Mouse (Mus musculus) forebrain, embryonic 16.5 days (tissue): ENCODE measurements around the gene Rspo1. TPM values are rescaled to one million over a fixed set of nuclear protein-coding genes. Genes with fewer than 3 reads are reported as not detected.

Experiments
- ATAC-seq: fragments of 200-750 bp; cut with Nextera tagmentation; 2 replicates; pipeline ENCODE4 v1.8.0; 2017; ENCODE audit warnings: mild to moderate bottlenecking, moderate library complexity
- H3K27ac ChIP-seq: fragments of 300-500 bp; sonication (generic); 2 replicates; pipeline ENCODE4 v1.5.1; 2014; ENCODE audit warnings: low read length, control low read depth
- H3K27me3 ChIP-seq: fragments of 300-500 bp; sonication (generic); replicated peaks from 2 replicates; pipeline ENCODE4 v1.6.1; 2014; ENCODE audit warnings: low read length; ENCODE audit not compliant: control insufficient read depth, insufficient read depth
- H3K36me3 ChIP-seq: fragments of 300-500 bp; sonication (generic); 2 replicates; pipeline ENCODE4 v1.6.1; 2014; ENCODE audit not compliant: control insufficient read depth, insufficient read depth
- H3K4me1 ChIP-seq: fragments of 300-500 bp; sonication (generic); replicated peaks from 2 replicates; pipeline ENCODE4 v1.6.1; 2014; ENCODE audit warnings: low read length; ENCODE audit not compliant: control insufficient read depth, insufficient read depth
- H3K4me2 ChIP-seq: fragments of 300-500 bp; sonication (generic); 2 replicates; pipeline ENCODE4 v1.6.1; 2014; ENCODE audit warnings: mild to moderate bottlenecking, low read length, control low read depth
- H3K4me3 ChIP-seq: fragments of 300-500 bp; sonication (generic); replicated peaks from 2 replicates; pipeline ENCODE4 v1.5.1; 2014; ENCODE audit warnings: mild to moderate bottlenecking, low read length, control low read depth
- H3K9ac ChIP-seq: fragments of 300-500 bp; sonication (generic); replicated peaks from 2 replicates; pipeline ENCODE4 v1.6.1; 2014; ENCODE audit warnings: low read depth, low read length, control low read depth
- H3K9me3 ChIP-seq: fragments of 300-500 bp; sonication (generic); 2 replicates; pipeline ENCODE4 v1.6.1; 2016; ENCODE audit warnings: low read length; ENCODE audit not compliant: control insufficient read depth
- WGBS: fragments of 180-500 bp; shearing (Covaris S2); extraction: QIAGEN DNeasy Blood & Tissue Kit; methylation state at CpG from one replicate; pipeline ENCODE4 v1.1.7; 2014; 5-methylcytosine and 5-hydroxymethylcytosine counted together
- polyA plus RNA-seq: library from polyadenylated mRNA; unstranded; fragments of >200 nt; fragmentation: Nextera tagmentation; extraction: Ambion mirVana; gene quantifications from 2 replicates; pipeline ENCODE4 v1.2.1, GENCODE M21; 2015

Gene Rspo1
- polyA plus RNA-seq, 1 experiment from 2014 or later: 1.1 TPM

DNA sequence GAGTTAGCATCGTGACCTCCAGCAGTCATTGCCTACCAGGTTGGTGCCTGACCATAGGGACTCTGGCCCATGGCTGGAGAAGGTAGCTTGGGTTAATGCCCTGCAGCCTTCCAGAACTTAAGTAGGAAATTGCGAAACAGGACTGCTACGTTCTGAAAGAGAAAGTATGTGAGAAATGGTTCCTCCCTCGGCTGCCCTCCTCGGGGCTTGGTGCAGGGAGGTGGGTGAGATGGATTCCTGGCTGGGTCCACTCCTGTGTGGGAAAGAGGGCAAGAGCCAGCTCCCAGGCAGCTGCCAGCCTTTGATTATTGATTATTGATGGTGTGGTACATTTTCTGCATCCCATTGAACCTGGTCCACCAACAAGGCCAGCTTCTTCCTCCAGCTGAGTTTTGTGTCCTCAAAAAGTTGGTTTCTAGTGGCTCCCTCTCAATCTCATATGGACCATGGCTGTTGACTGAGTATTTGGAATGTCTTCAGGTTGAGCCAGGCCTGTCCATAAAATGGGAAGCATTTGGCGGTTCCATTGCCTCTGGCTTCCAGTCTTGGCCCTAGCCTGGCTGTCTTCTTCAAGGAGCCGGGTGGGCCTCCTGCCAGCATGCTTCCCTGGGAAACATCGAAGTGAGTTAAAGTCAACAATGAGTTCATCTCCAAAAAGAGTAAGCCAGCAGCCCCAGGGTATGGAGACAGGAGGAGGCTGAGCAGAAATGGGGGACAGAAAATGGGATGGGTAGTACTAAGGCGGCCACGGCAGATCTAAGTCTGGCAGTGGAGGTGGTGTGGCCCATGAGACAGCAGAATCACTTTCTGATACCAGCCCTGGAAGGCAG is 29.8 kb downstream of the Rspo1 start, which contains the start of gene Gnl2:
Gnl2 (plus strand) TSS at position 780 of the 830 bp plus-strand sequence.
- no peak within 1 kb of the TSS for H3K4me2 ChIP-seq
- no peaks in the 10 kb centered on the region for H3K4me1 ChIP-seq
- H3K36me3 ChIP-seq: no peaks in the 10 kb centered on the region
- H3K9me3 ChIP-seq: no peaks in the 10 kb centered on the region
- 87% methylated on average over 10 of the region's 10 CpGs for WGBS
- no peak within 1 kb of the TSS for H3K9ac ChIP-seq
- H3K27ac ChIP-seq: no peak within 1 kb of the TSS
- no peaks in the 10 kb centered on the region for H3K27me3 ChIP-seq
- ATAC-seq: no peak
- no peak within 1 kb of the TSS for H3K4me3 ChIP-seq

DNA sequence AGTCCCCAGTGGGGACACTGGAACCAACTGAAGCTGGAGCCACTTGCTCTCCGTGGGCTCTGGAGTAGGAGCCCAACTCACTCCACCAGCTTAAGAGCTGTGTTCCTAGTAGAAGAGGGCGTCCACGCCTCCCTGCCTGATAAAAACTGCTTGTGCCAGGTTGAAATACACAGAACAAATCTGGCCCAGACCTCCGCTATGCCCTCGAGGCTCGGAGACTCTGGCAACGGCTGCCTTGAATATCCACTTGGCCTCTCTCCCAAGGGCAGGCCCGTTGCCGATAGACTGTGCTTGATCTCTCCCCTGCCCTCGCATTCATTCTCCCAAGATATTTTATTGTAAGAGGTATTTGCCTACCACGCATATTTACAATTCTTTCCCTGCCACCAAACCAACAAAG is 31.2 kb downstream of the Rspo1 start:
- no peak overlapping the region for H3K27ac ChIP-seq
- H3K9me3 ChIP-seq: no peaks in the 10 kb centered on the region
- 77% methylated on average over 11 of the region's 11 CpGs for WGBS
- H3K4me1 ChIP-seq: no peaks in the 10 kb centered on the region
- no peak overlapping the region for H3K9ac ChIP-seq
- no peaks in the 10 kb centered on the region for H3K36me3 ChIP-seq
- ATAC-seq: no peak
- H3K4me3 ChIP-seq: no peak overlapping the region
- no peaks in the 10 kb centered on the region for H3K27me3 ChIP-seq
- no peak overlapping the region for H3K4me2 ChIP-seq

DNA sequence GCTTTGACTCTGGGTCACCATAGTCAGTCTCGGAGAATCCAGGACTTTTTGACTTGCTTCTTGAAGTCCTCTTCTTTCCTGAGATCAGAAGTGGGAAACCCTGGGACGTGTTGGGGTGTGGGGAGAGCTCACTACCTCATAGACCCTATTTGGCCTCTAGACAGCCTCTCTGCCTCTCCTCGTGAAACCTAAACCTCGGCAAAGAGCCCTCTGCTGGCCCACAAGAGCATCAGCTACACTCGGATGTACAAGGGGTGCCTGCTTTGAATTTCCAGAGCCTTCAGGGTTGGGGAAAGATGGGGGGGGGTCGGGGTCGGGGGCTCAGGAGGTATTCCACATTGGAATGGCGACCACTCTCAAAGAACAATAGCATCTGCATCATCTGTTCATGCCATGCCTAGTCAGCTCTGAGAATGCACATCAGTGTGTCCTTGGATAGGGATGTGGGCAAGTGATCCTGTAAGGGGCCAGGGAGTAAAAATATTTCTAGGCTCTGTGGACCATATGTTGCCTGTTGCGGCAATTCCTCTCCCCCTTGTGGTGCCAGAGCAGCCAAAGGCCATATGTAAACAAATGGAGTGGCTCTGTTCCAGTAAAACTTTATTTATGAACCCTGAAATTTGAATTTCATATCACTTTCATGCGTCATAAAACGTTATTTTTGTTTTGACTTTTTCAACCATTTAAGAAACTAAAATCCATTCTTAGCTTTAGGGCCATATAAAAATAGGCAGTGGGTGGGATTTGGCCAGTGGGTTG is 34.7 kb downstream of the Rspo1 start:
- H3K36me3 ChIP-seq: no peaks in the 10 kb centered on the region
- no peak overlapping the region for H3K9ac ChIP-seq
- H3K4me1 ChIP-seq: no peaks in the 10 kb centered on the region
- WGBS: 31% methylated on average over 11 of the region's 11 CpGs
- H3K9me3 ChIP-seq: no peaks in the 10 kb centered on the region
- ATAC-seq: no peak
- H3K27me3 ChIP-seq: no peaks in the 10 kb centered on the region
- H3K4me3 ChIP-seq: no peak overlapping the region
- no peak overlapping the region for H3K4me2 ChIP-seq
- no peak overlapping the region for H3K27ac ChIP-seq

DNA sequence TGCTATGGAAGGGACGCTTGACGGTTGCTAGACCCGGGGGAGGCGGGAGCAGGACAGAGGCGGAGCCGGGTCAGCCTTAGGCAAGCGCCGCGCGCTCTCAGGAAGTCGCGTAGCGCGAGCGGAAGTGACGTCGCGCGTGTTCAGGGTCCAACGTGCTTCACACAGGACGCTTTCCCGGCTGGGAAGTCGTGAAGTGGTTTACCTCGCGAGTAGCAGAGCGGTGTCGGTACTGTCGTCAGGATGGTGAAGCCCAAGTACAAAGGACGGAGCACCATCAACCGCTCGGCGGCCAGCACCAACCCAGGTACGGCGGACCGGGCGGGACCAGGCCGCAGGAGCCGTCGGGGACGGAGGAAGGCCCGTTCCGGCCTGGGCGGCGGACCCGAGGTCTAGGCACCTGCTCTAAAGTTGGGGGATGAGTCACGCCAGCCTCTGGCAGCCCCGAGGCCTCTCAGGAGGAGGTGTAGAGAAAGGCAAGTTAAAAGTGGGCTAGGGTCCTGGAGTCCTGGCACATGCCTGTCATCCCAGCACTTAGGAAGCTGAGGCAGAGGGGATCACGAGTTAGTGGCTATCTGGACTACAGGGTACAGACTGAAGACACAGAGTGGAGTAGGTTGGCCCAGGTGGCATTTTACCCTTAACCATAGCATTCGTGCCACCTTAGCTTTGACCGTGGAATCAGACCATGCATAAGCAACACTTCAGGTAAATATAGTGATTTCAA is 43.8 kb downstream of the Rspo1 start:
- H3K9me3 ChIP-seq: no peaks in the 10 kb centered on the region
- under 1% methylated on average over 50 of the region's 50 CpGs for WGBS
- H3K27ac ChIP-seq: peak overlapping the region; percentile 54
- peak overlapping the region; percentile 73 for H3K4me3 ChIP-seq
- peak overlapping the region; percentile 88 for H3K9ac ChIP-seq
- H3K27me3 ChIP-seq: 0 out of 2 replicates have a peak, but pooled peaks cover 3% of the 10 kb centered on the region
- peak; percentile 99 for ATAC-seq
- peaks cover 2% of the 10 kb centered on the region; the same call in 1 of the 2 replicates for H3K36me3 ChIP-seq
- peaks cover 16% of the 10 kb centered on the region for H3K4me1 ChIP-seq
- peak overlapping the region; percentile 98 for H3K4me2 ChIP-seq

DNA sequence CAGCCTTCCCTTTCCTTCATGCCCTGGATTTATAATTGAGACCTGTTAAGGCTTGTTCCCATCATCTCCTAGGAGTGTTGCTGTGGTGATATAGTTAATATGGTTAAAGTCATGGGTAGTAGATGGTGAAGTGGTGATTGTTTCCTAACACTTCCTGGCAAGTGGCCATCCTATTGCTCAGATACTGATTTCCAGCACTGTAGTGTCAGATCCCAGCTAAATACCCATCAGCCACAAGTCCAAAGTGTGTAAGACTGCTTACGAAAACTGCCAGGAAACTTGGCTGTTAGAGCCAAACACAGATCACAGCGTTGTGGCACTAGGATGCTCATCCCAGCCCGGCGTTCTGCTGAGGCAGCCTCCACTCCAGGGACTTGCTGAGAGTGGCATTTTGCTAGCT is 48.1 kb downstream of the Rspo1 start:
- H3K4me1 ChIP-seq: peaks cover 14% of the 10 kb centered on the region
- no peak overlapping the region for H3K9ac ChIP-seq
- H3K36me3 ChIP-seq: peaks cover 10% of the 10 kb centered on the region; the same call in 1 of the 2 replicates
- no peaks in the 10 kb centered on the region for H3K27me3 ChIP-seq
- ATAC-seq: no peak
- H3K27ac ChIP-seq: no peak overlapping the region
- WGBS: 84% methylated on average over 4 of the region's 4 CpGs
- no peak overlapping the region for H3K4me3 ChIP-seq
- no peaks in the 10 kb centered on the region for H3K9me3 ChIP-seq
- H3K4me2 ChIP-seq: no peak overlapping the region

DNA sequence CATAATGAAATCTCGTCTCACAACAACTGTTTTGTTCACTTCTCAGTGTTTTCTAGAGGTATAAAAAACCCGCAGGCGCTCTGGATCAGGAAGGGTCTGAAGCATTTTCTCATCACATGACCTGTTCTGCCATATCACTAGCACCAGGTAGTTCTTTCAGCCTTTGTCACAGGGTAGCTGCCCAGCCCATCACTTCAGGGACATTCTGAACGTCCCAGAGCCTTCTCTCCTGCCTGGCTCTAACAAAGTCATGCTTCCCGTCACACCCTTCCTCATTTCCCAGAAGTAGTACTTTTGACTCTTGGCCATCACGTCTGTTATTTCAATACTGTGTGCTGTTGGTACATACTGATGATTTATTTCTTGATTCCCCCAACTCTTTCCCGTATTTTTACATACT is 58.2 kb downstream of the Rspo1 start:
- Histone ChIP-seq H3K9me3 (no peaks in the 10 kb centered on the region), H3K9ac (no peak overlapping the region), H3K4me2 (no peak overlapping the region), H3K27ac (no peak overlapping the region), H3K4me3 (no peak overlapping the region), H3K27me3 (no peaks in the 10 kb centered on the region), H3K4me1 (no peaks in the 10 kb centered on the region), H3K36me3 (peaks cover 48% of the 10 kb centered on the region)
- WGBS: 88% methylated on average over 7 of the region's 7 CpGs
- ATAC-seq: no peak

DNA sequence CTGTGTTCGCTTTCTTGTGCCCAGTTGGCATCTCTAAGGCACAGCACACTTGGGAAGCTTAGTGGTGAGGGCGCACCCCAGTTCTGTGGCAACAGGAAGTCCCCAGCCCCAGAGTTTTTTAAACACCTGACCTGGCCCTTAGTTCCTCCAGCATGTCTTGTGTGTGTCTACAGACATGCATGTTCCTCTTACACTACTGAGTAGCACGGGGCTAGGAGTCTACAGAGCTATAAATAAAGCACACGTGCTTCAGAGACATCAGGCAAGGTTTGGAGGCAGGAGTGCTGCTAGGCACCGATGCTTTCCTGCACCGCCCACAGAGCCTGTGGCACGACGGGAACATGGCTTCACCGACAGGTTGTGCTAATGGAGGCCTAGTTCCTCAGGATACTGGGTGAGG is 69.2 kb downstream of the Rspo1 start:
- no peak for ATAC-seq

DNA sequence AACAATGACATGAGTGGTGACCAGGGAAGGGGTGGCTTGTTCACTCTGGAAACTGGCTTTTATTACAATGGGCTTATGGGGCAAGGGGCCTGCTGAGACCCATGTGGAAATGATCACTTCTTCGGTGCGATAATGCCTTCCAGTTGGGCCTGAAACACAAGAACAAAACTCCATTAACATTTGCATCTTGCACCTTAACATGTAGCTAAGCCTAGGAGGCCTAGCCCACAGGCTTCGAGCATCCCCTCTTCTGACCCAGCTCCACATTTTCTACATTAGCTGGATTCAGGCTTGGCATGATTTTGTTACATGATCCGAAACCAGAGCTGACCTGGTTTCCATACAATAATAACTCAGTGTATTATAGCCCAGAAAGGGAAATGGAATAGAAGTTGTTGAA is 70.2 kb downstream of the Rspo1 start:
- 93% methylated on average over 4 of the region's 4 CpGs for WGBS
- Histone ChIP-seq H3K9me3 (no peaks in the 10 kb centered on the region), H3K4me2 (no peak overlapping the region)

More for the DNA sequence above, 69.2 kb downstream of the Rspo1 start:
- Histone ChIP-seq H3K4me1 (peaks cover 5% of the 10 kb centered on the region; the same call in 1 of the 2 replicates), H3K27ac (no peak overlapping the region), H3K9ac (no peak overlapping the region), H3K36me3 (peaks cover 30% of the 10 kb centered on the region), H3K27me3 (no peaks in the 10 kb centered on the region), H3K4me2 (no peak overlapping the region), H3K9me3 (no peaks in the 10 kb centered on the region), H3K4me3 (no peak overlapping the region)
- WGBS: 91% methylated on average over 9 of the region's 9 CpGs

DNA sequence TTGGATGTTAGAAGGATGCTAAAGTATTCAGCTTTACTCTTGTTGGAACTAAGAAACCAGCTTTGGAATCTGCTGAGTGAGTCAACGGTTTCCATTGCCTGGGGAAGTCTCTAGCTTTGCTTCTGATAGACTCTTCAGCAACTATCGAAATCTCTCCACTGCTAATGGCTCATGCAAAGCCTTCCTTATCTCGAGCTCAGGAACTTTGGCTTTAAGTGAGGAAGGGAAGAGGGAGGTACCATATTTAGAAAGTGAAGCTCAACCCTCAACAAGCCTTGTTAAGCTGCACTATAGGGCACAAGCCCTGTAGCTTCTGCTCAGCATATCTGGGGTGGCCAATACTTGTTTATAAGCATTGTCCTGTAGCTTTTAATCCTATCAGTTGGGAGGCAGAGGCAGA is 71.0 kb downstream of the Rspo1 start:
- Histone ChIP-seq H3K9me3 (no peaks in the 10 kb centered on the region), H3K27ac (no peak overlapping the region), H3K4me1 (peaks cover 5% of the 10 kb centered on the region; the same call in 1 of the 2 replicates), H3K9ac (no peak overlapping the region), H3K36me3 (peaks cover 30% of the 10 kb centered on the region), H3K4me2 (no peak overlapping the region), H3K27me3 (no peaks in the 10 kb centered on the region), H3K4me3 (no peak overlapping the region)
- WGBS: 57% methylated on average over 3 of the region's 3 CpGs
- no peak for ATAC-seq

More for the DNA sequence above, 70.2 kb downstream of the Rspo1 start:
- ATAC-seq: no peak
- peaks cover 5% of the 10 kb centered on the region; the same call in 1 of the 2 replicates for H3K4me1 ChIP-seq
- H3K36me3 ChIP-seq: peaks cover 30% of the 10 kb centered on the region
- no peak overlapping the region for H3K27ac ChIP-seq
- no peak overlapping the region for H3K9ac ChIP-seq
- H3K27me3 ChIP-seq: no peaks in the 10 kb centered on the region
- no peak overlapping the region for H3K4me3 ChIP-seq
